Mouse (Mus musculus): ENCODE measurements around the gene Cfap54.

DNA sequence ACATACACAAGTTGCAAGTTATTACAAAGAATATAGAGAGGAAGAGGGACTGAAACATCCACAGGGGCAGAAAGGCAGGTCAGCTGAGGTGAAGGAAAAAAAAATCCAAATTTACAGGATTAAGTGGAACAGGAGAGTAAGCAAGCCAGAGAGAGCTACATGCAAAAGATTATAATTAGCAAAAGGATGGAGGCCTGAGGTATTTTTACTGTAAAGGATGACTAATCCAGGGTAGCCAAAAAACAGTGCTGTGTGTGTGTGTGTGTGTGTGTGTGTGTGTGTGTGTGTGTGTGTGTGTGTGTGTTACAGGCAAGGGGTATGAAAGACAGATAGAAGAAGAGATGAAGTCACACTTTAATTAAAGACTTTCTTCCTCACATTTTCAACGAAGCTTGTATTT, 47.9 kb upstream of the Cfap54 start:
- TF ChIP-seq EP300 (optimal IDR thresholded peaks at IDR 0.05) (no peak), CTCF (IDR thresholded peaks at IDR 0.05; ENCODE audit: low read depth) (no peak)

Data from stomach, postnatal 0 days (tissue).